Mouse (Mus musculus) liver, embryonic 12.5 days (tissue): ENCODE results near the gene Rora. TPM values are rescaled to one million over a fixed set of nuclear protein-coding genes. Genes with fewer than 3 reads are reported as not detected.
"Not testable (repeated sequence)": the region's sequence is repeated elsewhere in the genome, so short reads cannot be mapped to it uniquely, and the experiment has no call there.

Source experiments
- ATAC-seq: fragments of 200-750 bp; cut with Nextera tagmentation; 2 replicates; pipeline ENCODE4 v1.8.0; 2017; ENCODE audit warnings: moderate number of reproducible peaks, mild to moderate bottlenecking, moderate library complexity
- H3K27ac ChIP-seq: fragments of 300-500 bp; sonication (generic); 2 replicates; pipeline ENCODE4 v1.5.1; 2016; ENCODE audit warnings: mild to moderate bottlenecking
- H3K27me3 ChIP-seq: fragments of 300-500 bp; sonication (generic); replicated peaks from 2 replicates; pipeline ENCODE4 v1.6.1; 2016; ENCODE audit warnings: mild to moderate bottlenecking, moderate library complexity
- H3K36me3 ChIP-seq: fragments of 300-500 bp; sonication (generic); 2 replicates; pipeline ENCODE4 v1.6.1; 2016; ENCODE audit warnings: mild to moderate bottlenecking, moderate library complexity
- H3K4me1 ChIP-seq: fragments of 300-500 bp; sonication (generic); 2 replicates; pipeline ENCODE4 v1.6.1; 2016
- H3K4me2 ChIP-seq: fragments of 300-500 bp; sonication (generic); 2 replicates; pipeline ENCODE4 v1.6.1; 2016; ENCODE audit warnings: mild to moderate bottlenecking, moderate library complexity
- H3K4me3 ChIP-seq: fragments of 300-500 bp; sonication (generic); 2 replicates; pipeline ENCODE4 v1.5.1; 2016; ENCODE audit warnings: mild to moderate bottlenecking, moderate library complexity
- H3K9ac ChIP-seq: fragments of 300-500 bp; sonication (generic); 2 replicates; pipeline ENCODE4 v1.6.1; 2016; ENCODE audit warnings: mild to moderate bottlenecking, moderate library complexity
- H3K9me3 ChIP-seq: fragments of 300-500 bp; sonication (generic); replicated peaks from 2 replicates; pipeline ENCODE4 v1.6.1; 2016; ENCODE audit warnings: mild to moderate bottlenecking, moderate library complexity
- WGBS: fragments of 180-500 bp; shearing (Covaris S2); methylation state at CpG from one replicate; pipeline ENCODE4 v1.1.7; 2016; ENCODE audit not compliant: insufficient replicate concordance; 5-methylcytosine and 5-hydroxymethylcytosine counted together
- polyA plus RNA-seq: library from polyadenylated mRNA; unstranded; fragments of >200 nt; fragmentation: Nextera tagmentation; extraction: Ambion mirVana; gene quantifications from 2 replicates; pipeline ENCODE4 v1.2.1, GENCODE M21; 2016

Rora gene
- polyA plus RNA-seq, 1 experiment from 2014 or later, result 2.4 TPM

GRCm38 (mm10) chr9:69087325-69087724 lies 433.7 kb downstream of the Rora start:
- Histone ChIP-seq H3K9me3 (no peaks in the 10 kb centered on the region), H3K4me3 (no peak overlapping the region), H3K36me3 (no peaks in the 10 kb centered on the region), H3K27ac (peak overlapping the region; percentile 85), H3K4me1 (peaks cover 50% of the 10 kb centered on the region), H3K27me3 (0 out of 2 replicates have a peak, but pooled peaks cover 5% of the 10 kb centered on the region), H3K9ac (no peak overlapping the region), H3K4me2 (peak overlapping the region; percentile 40)
- WGBS, result 19% methylated on average over 1 of the region's 1 CpGs
- ATAC-seq, result peak; percentile 98

GRCm38 (mm10) chr9:69090749-69091270 lies 437.2 kb downstream of the Rora start:
- no peak overlapping the region for H3K4me2 ChIP-seq
- H3K9ac ChIP-seq, result no peak overlapping the region
- H3K4me3 ChIP-seq, result no peak overlapping the region
- WGBS, result 73% methylated on average over 5 of the region's 5 CpGs
- no peaks in the 10 kb centered on the region for H3K36me3 ChIP-seq
- peaks cover 44% of the 10 kb centered on the region for H3K4me1 ChIP-seq
- no peak for ATAC-seq
- H3K27me3 ChIP-seq, result no peaks in the 10 kb centered on the region
- no peak overlapping the region; the same call in 1 of the 2 replicates for H3K27ac ChIP-seq
- H3K9me3 ChIP-seq, result no peaks in the 10 kb centered on the region

GRCm38 (mm10) chr9:69092119-69093013 lies 438.8 kb downstream of the Rora start:
- ATAC-seq, result no peak
- H3K4me2 ChIP-seq, result no peak overlapping the region
- H3K9ac ChIP-seq, result no peak overlapping the region

GRCm38 (mm10) chr9:69100153-69100756 lies 446.7 kb downstream of the Rora start:
- WGBS, result 83% methylated on average over 5 of the region's 5 CpGs
- peak; percentile 79 for ATAC-seq

More at GRCm38 (mm10) chr9:69092119-69093013, 438.8 kb downstream of the Rora start:
- WGBS, result 46% methylated on average over 15 of the region's 15 CpGs
- Histone ChIP-seq H3K36me3 (no peaks in the 10 kb centered on the region), H3K27me3 (no peaks in the 10 kb centered on the region), H3K4me3 (no peak overlapping the region), H3K27ac (peak overlapping the region; percentile 49), H3K9me3 (no peaks in the 10 kb centered on the region), H3K4me1 (peaks cover 31% of the 10 kb centered on the region)

GRCm38 (mm10) chr9:69104321-69104720 lies 450.7 kb downstream of the Rora start:
- Histone ChIP-seq H3K4me3 (no peak overlapping the region), H3K27ac (no peak overlapping the region), H3K4me2 (no peak overlapping the region), H3K9ac (no peak overlapping the region), H3K4me1 (peaks cover 18% of the 10 kb centered on the region), H3K36me3 (no peaks in the 10 kb centered on the region), H3K27me3 (peaks cover 32% of the 10 kb centered on the region), H3K9me3 (no peaks in the 10 kb centered on the region)
- ATAC-seq, result no peak
- WGBS, result 63% methylated on average over 5 of the region's 5 CpGs

More at GRCm38 (mm10) chr9:69100153-69100756, 446.7 kb downstream of the Rora start:
- not testable (repeated sequence) for H3K4me3 ChIP-seq, H3K27ac ChIP-seq, H3K9ac ChIP-seq, H3K9me3 ChIP-seq, H3K36me3 ChIP-seq
- peak overlapping the region; percentile 46 for H3K4me2 ChIP-seq
- H3K4me1 ChIP-seq, result peaks cover 18% of the 10 kb centered on the region
- peaks cover 28% of the 10 kb centered on the region for H3K27me3 ChIP-seq

- Histone ChIP-seq H3K4me1 (peaks cover 7% of the 10 kb centered on the region; the same call in 1 of the 2 replicates), H3K27ac (no peak overlapping the region), H3K4me2 (no peak overlapping the region), H3K27me3 (peaks cover 5% of the 10 kb centered on the region; the same call in 1 of the 2 replicates), H3K36me3 (no peaks in the 10 kb centered on the region), H3K9ac (no peak overlapping the region), H3K4me3 (no peak overlapping the region), H3K9me3 (no peaks in the 10 kb centered on the region)
- ATAC-seq, result no peak
- 61% methylated on average over 2 of the region's 2 CpGs for WGBS
These were observed 456.2 kb downstream of the Rora start for GRCm38 (mm10) chr9:69109618-69110300.

GRCm38 (mm10) chr9:69110301-69110674 lies 456.7 kb downstream of the Rora start:
- no peak overlapping the region for H3K27ac ChIP-seq
- no peak overlapping the region for H3K4me2 ChIP-seq
- H3K4me1 ChIP-seq, result peaks cover 9% of the 10 kb centered on the region; the same call in 1 of the 2 replicates
- H3K4me3 ChIP-seq, result no peak overlapping the region
- WGBS, result 59% methylated on average over 5 of the region's 5 CpGs
- H3K9me3 ChIP-seq, result no peaks in the 10 kb centered on the region
- no peak for ATAC-seq
- peaks cover 4% of the 10 kb centered on the region; the same call in 1 of the 2 replicates for H3K27me3 ChIP-seq
- H3K36me3 ChIP-seq, result no peaks in the 10 kb centered on the region
- no peak overlapping the region for H3K9ac ChIP-seq

GRCm38 (mm10) chr9:69110706-69111105 lies 457.1 kb downstream of the Rora start:
- ATAC-seq, result no peak
- no peak overlapping the region for H3K4me2 ChIP-seq
- WGBS, result 72% methylated on average over 6 of the region's 6 CpGs
- H3K4me3 ChIP-seq, result no peak overlapping the region
- no peaks in the 10 kb centered on the region for H3K9me3 ChIP-seq
- H3K27ac ChIP-seq, result no peak overlapping the region
- H3K36me3 ChIP-seq, result no peaks in the 10 kb centered on the region
- H3K9ac ChIP-seq, result no peak overlapping the region
- H3K27me3 ChIP-seq, result peaks cover 4% of the 10 kb centered on the region; the same call in 1 of the 2 replicates
- H3K4me1 ChIP-seq, result peaks cover 9% of the 10 kb centered on the region; the same call in 1 of the 2 replicates

- Histone ChIP-seq H3K9ac (no peak overlapping the region), H3K4me1 (peaks cover 14% of the 10 kb centered on the region; the same call in 1 of the 2 replicates)
These were observed 458.0 kb downstream of the Rora start for GRCm38 (mm10) chr9:69111539-69111938.

GRCm38 (mm10) chr9:69114429-69114984 lies 460.9 kb downstream of the Rora start:
- WGBS, result 34% methylated on average over 9 of the region's 9 CpGs

More at GRCm38 (mm10) chr9:69111539-69111938, 458.0 kb downstream of the Rora start:
- no peaks in the 10 kb centered on the region for H3K27me3 ChIP-seq
- no peak overlapping the region for H3K4me3 ChIP-seq
- no peaks in the 10 kb centered on the region for H3K36me3 ChIP-seq
- 70% methylated on average over 6 of the region's 6 CpGs for WGBS
- no peaks in the 10 kb centered on the region for H3K9me3 ChIP-seq
- no peak overlapping the region for H3K4me2 ChIP-seq
- H3K27ac ChIP-seq, result no peak overlapping the region
- no peak for ATAC-seq

GRCm38 (mm10) chr9:69116740-69117139 lies 463.2 kb downstream of the Rora start:
- Histone ChIP-seq H3K9ac (no peak overlapping the region), H3K36me3 (no peaks in the 10 kb centered on the region), H3K4me1 (peaks cover 21% of the 10 kb centered on the region; the same call in 1 of the 2 replicates), H3K4me2 (no peak overlapping the region), H3K4me3 (no peak overlapping the region), H3K27ac (no peak overlapping the region), H3K27me3 (no peaks in the 10 kb centered on the region), H3K9me3 (no peaks in the 10 kb centered on the region)
- peak; percentile 70 for ATAC-seq
- WGBS, result 11% methylated on average over 2 of the region's 2 CpGs

More at GRCm38 (mm10) chr9:69114429-69114984, 460.9 kb downstream of the Rora start:
- H3K9me3 ChIP-seq, result no peaks in the 10 kb centered on the region
- H3K4me1 ChIP-seq, result peaks cover 21% of the 10 kb centered on the region; the same call in 1 of the 2 replicates
- no peak overlapping the region for H3K4me3 ChIP-seq
- no peaks in the 10 kb centered on the region for H3K36me3 ChIP-seq
- H3K9ac ChIP-seq, result no peak overlapping the region
- H3K27ac ChIP-seq, result no peak overlapping the region
- no peak for ATAC-seq
- no peaks in the 10 kb centered on the region for H3K27me3 ChIP-seq
- H3K4me2 ChIP-seq, result no peak overlapping the region
